Mouse (Mus musculus): ENCODE data around the gene Ifit2. TPM values are rescaled to one million over a fixed set of nuclear protein-coding genes. Genes with fewer than 3 reads are reported as not detected.
"Not testable (repeated sequence)": the region's sequence is repeated elsewhere in the genome, so short reads cannot be mapped to it uniquely, and the experiment has no call there.

The Ifit2 gene
- polyA plus RNA-seq, 1 experiment from 2014 or later, result 9.0 TPM

DNA sequence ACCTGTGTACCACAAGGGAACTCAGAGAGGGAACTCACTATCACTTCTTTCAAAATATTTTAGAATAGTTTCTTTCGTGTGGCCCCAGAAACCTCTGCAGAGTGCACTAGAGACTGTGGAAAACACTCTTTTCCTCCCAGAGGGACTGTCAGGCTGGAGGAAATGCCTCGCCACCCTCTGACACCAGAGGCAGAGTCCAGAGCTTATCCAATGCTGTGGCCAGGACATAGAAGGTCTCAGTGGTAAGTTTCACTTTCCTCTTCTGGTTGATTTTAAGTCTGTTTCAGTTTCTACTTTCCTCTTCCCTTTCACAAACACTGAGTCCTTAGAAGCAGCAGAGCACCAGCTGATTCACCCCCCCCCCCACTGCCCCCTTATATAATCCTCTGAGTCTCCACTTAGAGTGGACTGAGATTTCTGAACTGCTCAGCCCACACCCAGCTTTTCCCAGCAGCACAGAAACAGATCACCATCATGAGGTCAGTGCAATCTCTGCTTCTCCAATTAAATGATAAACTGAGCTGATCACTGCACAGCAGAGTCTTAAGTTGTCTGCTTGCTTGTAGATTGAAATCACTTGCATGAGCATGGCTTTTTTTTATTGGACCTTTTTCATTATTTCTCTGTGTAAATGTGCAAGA lies 32.8 kb downstream of the Ifit2 start, which contains the start of gene Ifit3:
Ifit3 (plus strand) TSS at position 406 of the 641 bp plus-strand sequence.
- H3K9me3 ChIP-seq (ENCODE audit: control insufficient read depth, low read length); H3K27ac ChIP-seq (ENCODE audit: low read length); H3K27me3 ChIP-seq (replicated peaks; ENCODE audit: control insufficient read depth, insufficient read depth, low read length); H3K4me2 ChIP-seq (ENCODE audit: low read length); H3K36me3 ChIP-seq (ENCODE audit: control insufficient read depth, insufficient read depth); H3K9ac ChIP-seq (replicated peaks; ENCODE audit: low read depth, low read length); ATAC-seq; H3K4me1 ChIP-seq (replicated peaks; ENCODE audit: control insufficient read depth, insufficient read depth, low read length); H3K4me3 ChIP-seq (replicated peaks; ENCODE audit: low read length): not testable (repeated sequence)
- WGBS, result 78% methylated on average over 2 of the region's 2 CpGs

- not testable (repeated sequence) for H3K27ac ChIP-seq (ENCODE audit: low read length); ATAC-seq; H3K9me3 ChIP-seq (ENCODE audit: control insufficient read depth, low read length); H3K27me3 ChIP-seq (replicated peaks; ENCODE audit: control insufficient read depth, insufficient read depth, low read length); H3K36me3 ChIP-seq (ENCODE audit: control insufficient read depth, insufficient read depth); H3K4me1 ChIP-seq (replicated peaks; ENCODE audit: control insufficient read depth, insufficient read depth, low read length); H3K9ac ChIP-seq (replicated peaks; ENCODE audit: low read depth, low read length); H3K4me3 ChIP-seq (replicated peaks; ENCODE audit: low read length); H3K4me2 ChIP-seq (ENCODE audit: low read length)
- WGBS, result 78% methylated on average over 5 of the region's 5 CpGs
These were observed 35.4 kb downstream of the Ifit2 start for GRCm38 (mm10) chr19:34585740-34586458.

- not testable (repeated sequence) for H3K9me3 ChIP-seq (ENCODE audit: control insufficient read depth, low read length); H3K9ac ChIP-seq (replicated peaks; ENCODE audit: low read depth, low read length); H3K4me1 ChIP-seq (replicated peaks; ENCODE audit: control insufficient read depth, insufficient read depth, low read length); H3K4me3 ChIP-seq (replicated peaks; ENCODE audit: low read length); H3K4me2 ChIP-seq (ENCODE audit: low read length); H3K27ac ChIP-seq (ENCODE audit: low read length); H3K27me3 ChIP-seq (replicated peaks; ENCODE audit: control insufficient read depth, insufficient read depth, low read length); H3K36me3 ChIP-seq (ENCODE audit: control insufficient read depth, insufficient read depth)
- 0 out of 2 replicates have a peak, but pooled peaks have one; percentile 36 for ATAC-seq
- 82% methylated on average over 6 of the region's 12 CpGs for WGBS
These were observed 37.6 kb downstream of the Ifit2 start for GRCm38 (mm10) chr19:34587898-34588692.

DNA sequence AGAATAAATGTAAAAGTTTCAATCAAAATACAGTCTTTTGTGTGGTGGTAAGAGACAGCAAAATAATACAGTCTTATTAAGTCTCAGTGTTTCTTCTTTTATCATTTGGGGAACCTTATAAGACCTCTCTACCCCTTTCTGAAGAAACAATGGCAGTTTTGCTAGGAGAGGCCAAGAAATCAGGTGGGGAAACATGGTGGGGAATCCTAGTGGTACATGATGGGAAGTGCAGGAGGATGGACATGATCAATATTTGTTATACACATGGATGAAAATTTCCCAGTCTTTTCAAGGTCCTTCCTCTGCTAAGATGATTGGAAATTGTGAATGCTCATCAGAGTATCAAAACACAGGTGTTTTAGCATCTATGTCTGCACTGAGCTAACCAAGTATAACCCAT lies 38.5 kb downstream of the Ifit2 start:
- Histone ChIP-seq H3K4me3 (replicated peaks; ENCODE audit: low read length) (no peak overlapping the region), H3K27ac (ENCODE audit: low read length) (no peak overlapping the region), H3K27me3 (replicated peaks; ENCODE audit: control insufficient read depth, insufficient read depth, low read length) (no peaks in the 10 kb centered on the region), H3K9ac (replicated peaks; ENCODE audit: low read depth, low read length) (no peak overlapping the region), H3K4me1 (replicated peaks; ENCODE audit: control insufficient read depth, insufficient read depth, low read length) (no peaks in the 10 kb centered on the region), H3K36me3 (ENCODE audit: control insufficient read depth, insufficient read depth) (no peaks in the 10 kb centered on the region), H3K9me3 (ENCODE audit: control insufficient read depth, low read length) (no peaks in the 10 kb centered on the region), H3K4me2 (ENCODE audit: low read length) (no peak overlapping the region)
- ATAC-seq, result no peak

DNA sequence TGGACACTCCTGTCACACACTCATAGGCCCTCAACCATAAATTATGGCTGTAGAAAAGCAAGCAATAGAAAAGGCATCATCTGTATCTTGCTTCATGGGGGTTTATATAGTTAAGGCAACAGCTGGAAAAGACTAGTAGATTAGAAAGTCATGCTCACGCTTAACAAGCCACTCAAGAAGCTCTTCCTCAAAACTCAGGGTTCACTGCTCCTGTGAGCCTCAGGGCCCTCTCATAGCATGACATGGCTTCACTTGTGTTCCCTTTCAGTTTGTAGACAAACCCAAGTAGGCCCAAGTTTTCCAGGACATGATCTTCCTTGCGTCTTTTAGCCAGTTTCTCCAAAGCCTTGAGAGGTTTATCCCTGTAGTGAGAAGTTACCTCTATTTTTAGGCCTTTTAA lies 43.0 kb downstream of the Ifit2 start:
- H3K36me3 ChIP-seq (ENCODE audit: control insufficient read depth, insufficient read depth), result no peaks in the 10 kb centered on the region
- peaks cover 2% of the 10 kb centered on the region for H3K4me1 ChIP-seq (replicated peaks; ENCODE audit: control insufficient read depth, insufficient read depth, low read length)
- H3K9me3 ChIP-seq (ENCODE audit: control insufficient read depth, low read length), result no peaks in the 10 kb centered on the region
- H3K27ac ChIP-seq (ENCODE audit: low read length), result no peak overlapping the region
- 95% methylated on average over 2 of the region's 2 CpGs for WGBS
- ATAC-seq, result no peak
- H3K4me3 ChIP-seq (replicated peaks; ENCODE audit: low read length), result no peak overlapping the region
- no peak overlapping the region for H3K9ac ChIP-seq (replicated peaks; ENCODE audit: low read depth, low read length)
- H3K27me3 ChIP-seq (replicated peaks; ENCODE audit: control insufficient read depth, insufficient read depth, low read length), result no peaks in the 10 kb centered on the region
- no peak overlapping the region for H3K4me2 ChIP-seq (ENCODE audit: low read length)

- H3K36me3 ChIP-seq (ENCODE audit: control insufficient read depth, insufficient read depth); H3K27ac ChIP-seq (ENCODE audit: low read length); H3K4me3 ChIP-seq (replicated peaks; ENCODE audit: low read length); H3K4me1 ChIP-seq (replicated peaks; ENCODE audit: control insufficient read depth, insufficient read depth, low read length); ATAC-seq; H3K27me3 ChIP-seq (replicated peaks; ENCODE audit: control insufficient read depth, insufficient read depth, low read length); H3K9ac ChIP-seq (replicated peaks; ENCODE audit: low read depth, low read length); H3K4me2 ChIP-seq (ENCODE audit: low read length); H3K9me3 ChIP-seq (ENCODE audit: control insufficient read depth, low read length): not testable (repeated sequence)
- WGBS, result 80% methylated on average over 3 of the region's 3 CpGs
These were observed 44.0 kb downstream of the Ifit2 start for GRCm38 (mm10) chr19:34594523-34594922.

DNA sequence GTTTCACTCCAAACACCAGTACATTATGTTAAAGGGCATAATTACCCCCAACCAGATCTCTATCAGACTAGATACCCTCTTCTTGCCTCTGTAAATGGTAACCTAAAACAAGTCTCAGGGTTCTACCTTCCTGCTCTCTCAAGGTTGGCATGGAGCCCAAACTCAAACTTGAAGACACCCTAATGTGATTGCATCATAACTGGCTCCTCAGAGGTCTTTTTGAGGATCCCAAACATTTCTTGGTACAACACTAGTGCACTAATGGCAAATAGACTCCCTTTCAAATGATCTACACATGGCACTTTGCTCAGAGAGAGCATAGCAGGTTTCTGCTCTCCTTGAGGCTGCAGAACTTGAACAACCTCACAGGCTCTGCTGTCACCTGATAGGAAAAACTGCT lies 46.3 kb downstream of the Ifit2 start:
- H3K27me3 ChIP-seq (replicated peaks; ENCODE audit: control insufficient read depth, insufficient read depth, low read length), result no peaks in the 10 kb centered on the region
- H3K4me3 ChIP-seq (replicated peaks; ENCODE audit: low read length), result no peak overlapping the region
- no peaks in the 10 kb centered on the region for H3K9me3 ChIP-seq (ENCODE audit: control insufficient read depth, low read length)
- ATAC-seq, result no peak
- H3K27ac ChIP-seq (ENCODE audit: low read length), result no peak overlapping the region
- H3K4me2 ChIP-seq (ENCODE audit: low read length), result no peak overlapping the region
- H3K36me3 ChIP-seq (ENCODE audit: control insufficient read depth, insufficient read depth), result no peaks in the 10 kb centered on the region
- H3K4me1 ChIP-seq (replicated peaks; ENCODE audit: control insufficient read depth, insufficient read depth, low read length), result peaks cover 4% of the 10 kb centered on the region
- H3K9ac ChIP-seq (replicated peaks; ENCODE audit: low read depth, low read length), result no peak overlapping the region

DNA sequence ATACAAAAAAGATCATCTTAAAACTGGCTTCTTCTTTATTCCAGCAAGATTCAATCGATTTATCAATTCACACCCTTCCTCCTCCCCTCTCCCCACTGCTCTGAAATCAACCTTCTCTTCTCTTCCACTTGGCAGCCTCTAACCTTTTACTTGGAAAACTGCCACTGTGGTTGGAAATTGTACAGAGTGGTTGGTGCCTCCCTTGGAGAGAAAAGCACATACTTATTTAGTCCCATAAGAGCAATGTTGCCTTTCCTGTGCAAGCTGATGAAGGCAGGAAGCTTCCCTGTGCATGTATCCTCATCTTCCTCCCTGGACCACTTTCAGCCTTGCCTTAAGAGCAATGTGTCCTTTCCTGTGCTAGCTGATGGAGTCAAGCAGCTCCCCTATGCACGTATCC lies 47.8 kb downstream of the Ifit2 start:
- Histone ChIP-seq H3K9me3 (ENCODE audit: control insufficient read depth, low read length) (no peaks in the 10 kb centered on the region), H3K27me3 (replicated peaks; ENCODE audit: control insufficient read depth, insufficient read depth, low read length) (no peaks in the 10 kb centered on the region), H3K27ac (ENCODE audit: low read length) (no peak overlapping the region), H3K9ac (replicated peaks; ENCODE audit: low read depth, low read length) (no peak overlapping the region), H3K4me2 (ENCODE audit: low read length) (no peak overlapping the region), H3K4me3 (replicated peaks; ENCODE audit: low read length) (no peak overlapping the region), H3K36me3 (ENCODE audit: control insufficient read depth, insufficient read depth) (no peaks in the 10 kb centered on the region), H3K4me1 (replicated peaks; ENCODE audit: control insufficient read depth, insufficient read depth, low read length) (peaks cover 4% of the 10 kb centered on the region)
- peak; percentile 79 for ATAC-seq
- 68% methylated on average over 2 of the region's 2 CpGs for WGBS

GRCm38 (mm10) chr19:34599250-34599649 lies 48.8 kb downstream of the Ifit2 start:
- H3K27me3 ChIP-seq (replicated peaks; ENCODE audit: control insufficient read depth, insufficient read depth, low read length); H3K9ac ChIP-seq (replicated peaks; ENCODE audit: low read depth, low read length); ATAC-seq; H3K36me3 ChIP-seq (ENCODE audit: control insufficient read depth, insufficient read depth); H3K4me3 ChIP-seq (replicated peaks; ENCODE audit: low read length); H3K27ac ChIP-seq (ENCODE audit: low read length); H3K9me3 ChIP-seq (ENCODE audit: control insufficient read depth, low read length); H3K4me1 ChIP-seq (replicated peaks; ENCODE audit: control insufficient read depth, insufficient read depth, low read length); H3K4me2 ChIP-seq (ENCODE audit: low read length): not testable (repeated sequence)

All from forebrain, embryonic 16.5 days (tissue).